Mouse (Mus musculus) ES-Bruce4 (cell line): Measurements from ENCODE around the gene Gm43518.

Experiments used
- CTCF ChIP-seq: IDR thresholded peaks from one replicate; pipeline ENCODE4 v1.8.1; 2011; ENCODE audit warnings: low read depth, low read length
- EP300 ChIP-seq: IDR thresholded peaks from 2 replicates; pipeline ENCODE4 v1.6.1; 2011; ENCODE audit warnings: low read depth, low read length; ENCODE audit not compliant: insufficient read depth

DNA sequence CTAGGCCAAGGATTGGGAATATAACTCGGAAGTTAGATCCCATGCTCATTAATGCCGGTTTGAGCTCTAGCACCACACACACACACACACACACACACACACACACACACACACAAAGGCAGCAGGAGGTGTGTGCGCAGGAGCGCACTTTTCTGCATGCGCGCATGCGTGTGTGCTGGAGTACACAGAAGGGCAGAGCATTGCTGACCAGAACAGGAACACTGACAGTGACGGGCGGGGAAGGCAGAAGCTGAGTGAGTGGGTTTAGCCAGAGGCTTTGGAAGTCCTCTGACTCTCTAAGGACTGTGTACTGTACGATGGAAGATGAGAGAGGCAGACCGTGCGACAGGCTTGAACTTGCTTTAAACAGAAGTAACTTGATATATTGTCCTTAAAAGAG is 6.3 kb downstream of the Gm43518 start:
- TF ChIP-seq EP300, result no peak
- TF ChIP-seq CTCF, result no peak
